Mouse (Mus musculus): ENCODE measurements around the gene Efhd2. TPM values are rescaled to one million over a fixed set of nuclear protein-coding genes. Genes with fewer than 3 reads are reported as not detected.

Efhd2 gene
- polyA plus RNA-seq, 1 experiment from 2014 or later, result 39.9 TPM

- ATAC-seq (0 out of 2 replicates have a peak, but pooled peaks have one; percentile 15), DNase-seq (no peak)
- TF ChIP-seq CTCF (IDR thresholded peaks at IDR 0.05; ENCODE audit: low read depth), result no peak
- TF ChIP-seq EP300 (IDR thresholded peaks at IDR 0.05; ENCODE audit: low read depth), result no peak
- Histone ChIP-seq H3K36me3 (replicated peaks; ENCODE audit: insufficient read depth, low read length) (no peaks in the 10 kb centered on the region), H3K4me1 (ENCODE audit: insufficient read depth) (peaks cover 16% of the 10 kb centered on the region), H3K4me2 (ENCODE audit: low read depth, low read length) (no peak overlapping the region), H3K27ac (ENCODE audit: low read depth) (peak overlapping the region; percentile 30; the same call in 1 of the 2 replicates), H3K9me3 (ENCODE audit: low read length) (no peaks in the 10 kb centered on the region), H3K4me3 (ENCODE audit: low read depth, low read length) (no peak overlapping the region), H3K9ac (replicated peaks) (no peak overlapping the region), H3K27me3 (ENCODE audit: insufficient read depth, low read length) (no peaks in the 10 kb centered on the region)
- WGBS (ENCODE audit: insufficient replicate concordance), result 65% methylated on average over 13 of the region's 13 CpGs
Observed at GRCm38 (mm10) chr4:141913201-141913993, 38.7 kb upstream of the Efhd2 start.

- ATAC-seq (no peak), DNase-seq (no peak)
- TF ChIP-seq EP300 (IDR thresholded peaks at IDR 0.05; ENCODE audit: low read depth) (no peak), CTCF (IDR thresholded peaks at IDR 0.05; ENCODE audit: low read depth) (no peak)
- H3K4me3 ChIP-seq (ENCODE audit: low read depth, low read length), result no peak overlapping the region
- no peaks in the 10 kb centered on the region for H3K4me1 ChIP-seq (ENCODE audit: insufficient read depth)
- H3K27me3 ChIP-seq (ENCODE audit: insufficient read depth, low read length), result no peaks in the 10 kb centered on the region
- no peaks in the 10 kb centered on the region for H3K9me3 ChIP-seq (ENCODE audit: low read length)
- no peak overlapping the region for H3K27ac ChIP-seq (ENCODE audit: low read depth)
- WGBS (ENCODE audit: insufficient replicate concordance), result 65% methylated on average over 9 of the region's 9 CpGs
- H3K36me3 ChIP-seq (replicated peaks; ENCODE audit: insufficient read depth, low read length), result no peaks in the 10 kb centered on the region
- no peak overlapping the region for H3K9ac ChIP-seq (replicated peaks)
- H3K4me2 ChIP-seq (ENCODE audit: low read depth, low read length), result no peak overlapping the region
Observed at GRCm38 (mm10) chr4:141904710-141905109, 30.0 kb upstream of the Efhd2 start.

DNA sequence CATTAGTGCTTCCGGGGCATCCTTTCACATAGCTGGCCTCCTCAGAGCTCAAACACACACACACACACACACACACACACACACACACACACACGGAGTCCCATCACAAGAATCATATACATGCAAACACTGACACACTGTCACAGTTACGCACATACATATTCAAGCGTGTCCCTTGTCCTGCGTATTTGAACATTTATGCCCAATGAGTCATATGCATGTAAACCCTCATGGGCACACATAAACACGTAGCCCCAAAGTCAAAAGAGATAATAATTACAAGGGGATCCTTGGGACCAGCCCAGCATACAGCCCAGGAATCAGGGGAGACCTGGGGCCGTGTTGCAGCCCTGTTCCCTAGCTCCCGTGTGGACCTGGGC lies 27.7 kb upstream of the Efhd2 start:
- TF ChIP-seq EP300 (IDR thresholded peaks at IDR 0.05; ENCODE audit: low read depth) (no peak), CTCF (IDR thresholded peaks at IDR 0.05; ENCODE audit: low read depth) (no peak)
- no peak overlapping the region for H3K27ac ChIP-seq (ENCODE audit: low read depth)
- WGBS (ENCODE audit: insufficient replicate concordance), result 82% methylated on average over 8 of the region's 8 CpGs
- H3K9ac ChIP-seq (replicated peaks), result no peak overlapping the region
- no peaks in the 10 kb centered on the region for H3K9me3 ChIP-seq (ENCODE audit: low read length)
- H3K4me2 ChIP-seq (ENCODE audit: low read depth, low read length), result no peak overlapping the region
- no peaks in the 10 kb centered on the region for H3K36me3 ChIP-seq (replicated peaks; ENCODE audit: insufficient read depth, low read length)
- no peak for ATAC-seq
- H3K4me1 ChIP-seq (ENCODE audit: insufficient read depth), result no peaks in the 10 kb centered on the region
- H3K27me3 ChIP-seq (ENCODE audit: insufficient read depth, low read length), result no peaks in the 10 kb centered on the region
- no peak for DNase-seq
- no peak overlapping the region for H3K4me3 ChIP-seq (ENCODE audit: low read depth, low read length)

GRCm38 (mm10) chr4:141901711-141902478 lies 27.2 kb upstream of the Efhd2 start:
- TF ChIP-seq CTCF (IDR thresholded peaks at IDR 0.05; ENCODE audit: low read depth), result no peak
- no peak for TF ChIP-seq EP300 (IDR thresholded peaks at IDR 0.05; ENCODE audit: low read depth)
- Histone ChIP-seq H3K4me3 (ENCODE audit: low read depth, low read length) (no peak overlapping the region), H3K4me1 (ENCODE audit: insufficient read depth) (no peaks in the 10 kb centered on the region), H3K4me2 (ENCODE audit: low read depth, low read length) (no peak overlapping the region), H3K36me3 (replicated peaks; ENCODE audit: insufficient read depth, low read length) (no peaks in the 10 kb centered on the region), H3K9ac (replicated peaks) (no peak overlapping the region), H3K27me3 (ENCODE audit: insufficient read depth, low read length) (no peaks in the 10 kb centered on the region), H3K9me3 (ENCODE audit: low read length) (no peaks in the 10 kb centered on the region), H3K27ac (ENCODE audit: low read depth) (no peak overlapping the region)
- 79% methylated on average over 17 of the region's 17 CpGs for WGBS (ENCODE audit: insufficient replicate concordance)
- DNase-seq (no peak), ATAC-seq (no peak)

- TF ChIP-seq EP300 (IDR thresholded peaks at IDR 0.05; ENCODE audit: low read depth) (no peak), CTCF (IDR thresholded peaks at IDR 0.05; ENCODE audit: low read depth) (no peak)
- Histone ChIP-seq H3K4me2 (ENCODE audit: low read depth, low read length) (no peak overlapping the region), H3K27me3 (ENCODE audit: insufficient read depth, low read length) (no peaks in the 10 kb centered on the region), H3K9me3 (ENCODE audit: low read length) (no peaks in the 10 kb centered on the region), H3K36me3 (replicated peaks; ENCODE audit: insufficient read depth, low read length) (no peaks in the 10 kb centered on the region), H3K4me1 (ENCODE audit: insufficient read depth) (no peaks in the 10 kb centered on the region), H3K9ac (replicated peaks) (no peak overlapping the region), H3K27ac (ENCODE audit: low read depth) (no peak overlapping the region), H3K4me3 (ENCODE audit: low read depth, low read length) (no peak overlapping the region)
- ATAC-seq, result no peak
- no peak for DNase-seq
- 74% methylated on average over 11 of the region's 11 CpGs for WGBS (ENCODE audit: insufficient replicate concordance)
Observed at GRCm38 (mm10) chr4:141900421-141900820, 25.7 kb upstream of the Efhd2 start.

GRCm38 (mm10) chr4:141899936-141900335 lies 25.2 kb upstream of the Efhd2 start:
- no peak for TF ChIP-seq CTCF (IDR thresholded peaks at IDR 0.05; ENCODE audit: low read depth)
- TF ChIP-seq EP300 (IDR thresholded peaks at IDR 0.05; ENCODE audit: low read depth), result no peak
- no peaks in the 10 kb centered on the region for H3K4me1 ChIP-seq (ENCODE audit: insufficient read depth)
- ATAC-seq (no peak), DNase-seq (no peak)
- no peak overlapping the region for H3K4me2 ChIP-seq (ENCODE audit: low read depth, low read length)
- H3K9ac ChIP-seq (replicated peaks), result no peak overlapping the region
- H3K36me3 ChIP-seq (replicated peaks; ENCODE audit: insufficient read depth, low read length), result no peaks in the 10 kb centered on the region
- no peaks in the 10 kb centered on the region for H3K27me3 ChIP-seq (ENCODE audit: insufficient read depth, low read length)
- H3K4me3 ChIP-seq (ENCODE audit: low read depth, low read length), result no peak overlapping the region
- no peak overlapping the region for H3K27ac ChIP-seq (ENCODE audit: low read depth)
- H3K9me3 ChIP-seq (ENCODE audit: low read length), result no peaks in the 10 kb centered on the region
- WGBS (ENCODE audit: insufficient replicate concordance), result 38% methylated on average over 8 of the region's 8 CpGs

All from liver, postnatal 0 days (tissue).